Mouse (Mus musculus): ENCODE measurements around the gene Zdhhc16. TPM values are rescaled to one million over a fixed set of nuclear protein-coding genes. Genes with fewer than 3 reads are reported as not detected.
A peak's percentile ranks its signal among the peaks of the same experiment; 100 is the strongest.

Gene Zdhhc16
- polyA plus RNA-seq, 1 experiment from 2014 or later: 79.2 TPM

DNA sequence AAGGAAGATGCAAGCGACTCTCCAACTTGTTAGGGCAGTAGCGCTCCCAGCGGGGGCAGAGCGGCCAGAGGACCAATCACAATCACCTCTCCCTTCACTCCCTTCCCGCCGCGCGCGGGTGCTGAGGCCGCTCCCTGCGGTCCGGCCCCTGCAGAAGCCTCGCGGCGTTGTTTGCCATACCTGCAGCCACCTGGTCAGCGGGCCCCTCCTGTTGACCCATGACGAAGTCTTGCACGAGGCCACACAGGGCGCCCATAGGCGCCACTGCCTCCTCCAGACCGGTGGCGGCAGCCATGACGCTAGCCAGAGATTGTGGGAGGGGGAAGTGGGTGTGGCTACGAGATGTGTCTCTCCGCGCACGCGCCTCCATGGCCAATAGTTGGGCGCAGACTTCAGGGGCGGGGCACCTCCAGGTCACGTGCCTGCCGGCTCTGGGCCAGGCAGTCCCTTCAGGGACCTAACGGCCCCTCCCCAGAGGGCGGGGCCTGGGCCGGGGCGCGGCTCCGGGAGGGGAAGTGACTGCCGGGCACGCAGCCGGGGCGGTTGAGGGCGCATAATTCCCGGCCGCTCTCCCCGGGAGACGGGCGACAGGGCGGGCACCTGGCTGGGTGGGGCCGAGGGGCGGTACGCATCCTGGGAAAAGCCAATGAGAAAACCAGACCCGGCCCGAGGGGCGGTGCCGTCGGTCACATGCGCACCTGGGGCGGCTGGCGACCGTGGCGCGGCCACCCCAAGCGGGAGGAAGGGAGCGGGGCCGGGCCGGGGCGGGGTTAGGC, 47.7 kb downstream of the Zdhhc16 start, which contains the start of gene Mms19:
Gene Mms19 (minus strand): TSS at position 339 of the 776 bp plus-strand sequence.
- Histone ChIP-seq H3K9me3 (no peaks in the 10 kb centered on the region), H3K4me3 (peak within 1 kb of the TSS; percentile 92), H3K4me2 (replicated peaks) (peak within 1 kb of the TSS; percentile 100), H3K36me3 (no peaks in the 10 kb centered on the region), H3K27ac (no peak within 1 kb of the TSS; the same call in 1 of the 2 replicates), H3K4me1 (peaks cover 20% of the 10 kb centered on the region), H3K9ac (peak within 1 kb of the TSS; percentile 77), H3K27me3 (replicated peaks) (peaks cover 17% of the 10 kb centered on the region)
- under 1% methylated on average over 66 of the region's 68 CpGs for WGBS
- ATAC-seq (ENCODE audit: low FRiP score, low read depth): peak; percentile 96

DNA sequence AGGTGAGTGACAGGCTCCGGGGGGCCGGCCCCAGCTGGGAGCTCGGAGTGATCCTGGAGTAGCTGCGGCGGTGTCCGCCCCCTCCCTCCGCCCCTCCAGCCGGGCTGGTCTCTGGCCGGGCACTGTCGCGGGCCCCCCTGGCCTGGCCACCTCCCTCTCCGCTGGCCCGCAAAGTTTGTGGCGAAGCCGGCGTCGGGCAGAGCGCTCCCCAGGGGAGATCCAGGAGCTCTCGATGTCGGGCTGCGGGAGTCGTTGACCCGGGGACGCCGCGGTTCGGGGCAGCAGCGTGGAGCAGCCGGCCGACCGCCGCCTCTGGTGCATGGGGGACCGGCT, 48.3 kb downstream of the Zdhhc16 start, which contains the start of gene Ubtd1:
Gene Ubtd1 (plus strand): TSS at position 169 of the 333 bp plus-strand sequence.
- H3K27me3 ChIP-seq (replicated peaks): peaks cover 17% of the 10 kb centered on the region
- WGBS: under 1% methylated on average over 33 of the region's 33 CpGs
- H3K4me1 ChIP-seq: peaks cover 20% of the 10 kb centered on the region
- ATAC-seq (ENCODE audit: low FRiP score, low read depth): no peak
- peak within 1 kb of the TSS; percentile 100 for H3K4me2 ChIP-seq (replicated peaks)
- H3K9ac ChIP-seq: peak within 1 kb of the TSS; percentile 77
- H3K4me3 ChIP-seq: peak within 1 kb of the TSS; percentile 92
- no peak within 1 kb of the TSS; the same call in 1 of the 2 replicates for H3K27ac ChIP-seq
- H3K9me3 ChIP-seq: no peaks in the 10 kb centered on the region
- H3K36me3 ChIP-seq: no peaks in the 10 kb centered on the region

DNA sequence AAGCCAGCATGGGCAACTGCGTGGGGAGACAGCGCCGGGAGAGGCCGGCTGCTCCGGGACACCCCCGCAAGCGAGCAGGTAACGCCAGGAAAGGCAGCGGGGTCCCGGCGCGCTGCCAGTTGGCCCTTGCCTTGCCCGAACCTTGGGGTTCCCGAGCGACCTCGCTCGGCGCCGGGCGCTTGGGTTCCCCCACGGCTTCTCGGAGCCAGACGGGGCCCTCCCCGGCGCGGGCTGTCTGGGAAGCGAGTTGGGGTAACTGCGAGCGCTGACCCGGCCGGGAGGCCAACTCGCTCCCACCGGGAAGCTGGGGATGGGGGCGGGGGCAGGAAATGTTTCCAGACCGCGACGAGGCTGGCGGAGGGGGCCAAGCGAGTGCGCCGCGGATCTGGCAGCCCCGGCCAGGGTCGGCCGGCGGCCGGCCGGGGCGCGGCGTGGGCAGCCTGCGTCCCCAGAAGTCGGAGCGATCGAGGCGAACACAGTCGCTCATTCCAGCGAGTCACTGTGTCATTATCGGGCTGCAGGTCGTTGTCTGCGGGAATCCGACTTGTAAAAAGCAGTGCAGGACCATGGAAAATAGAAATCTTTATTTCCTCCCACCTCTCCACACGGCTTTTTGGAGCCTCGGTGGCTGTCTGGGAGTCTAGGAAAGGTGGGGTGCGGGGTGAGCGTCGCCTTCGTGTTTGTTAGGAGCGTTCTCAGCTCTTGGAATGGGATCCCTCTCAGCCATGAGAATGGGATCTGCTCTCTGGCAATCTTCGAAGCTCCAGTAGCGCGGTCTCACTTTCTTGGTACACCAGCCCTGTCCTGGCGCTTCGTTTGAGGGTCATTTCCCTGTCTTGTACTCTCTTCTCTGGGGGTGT, 48.9 kb downstream of the Zdhhc16 start:
- 0 out of 2 replicates have a peak, but pooled peaks have one; percentile 1 for ATAC-seq (ENCODE audit: low FRiP score, low read depth)
- Histone ChIP-seq H3K27ac (no peak overlapping the region), H3K27me3 (replicated peaks) (peaks cover 17% of the 10 kb centered on the region), H3K4me2 (replicated peaks) (peak overlapping the region; percentile 100), H3K4me1 (peaks cover 20% of the 10 kb centered on the region), H3K9ac (peak overlapping the region; percentile 66), H3K36me3 (no peaks in the 10 kb centered on the region), H3K9me3 (no peaks in the 10 kb centered on the region), H3K4me3 (peak overlapping the region; percentile 92)
- under 1% methylated on average over 74 of the region's 74 CpGs for WGBS

DNA sequence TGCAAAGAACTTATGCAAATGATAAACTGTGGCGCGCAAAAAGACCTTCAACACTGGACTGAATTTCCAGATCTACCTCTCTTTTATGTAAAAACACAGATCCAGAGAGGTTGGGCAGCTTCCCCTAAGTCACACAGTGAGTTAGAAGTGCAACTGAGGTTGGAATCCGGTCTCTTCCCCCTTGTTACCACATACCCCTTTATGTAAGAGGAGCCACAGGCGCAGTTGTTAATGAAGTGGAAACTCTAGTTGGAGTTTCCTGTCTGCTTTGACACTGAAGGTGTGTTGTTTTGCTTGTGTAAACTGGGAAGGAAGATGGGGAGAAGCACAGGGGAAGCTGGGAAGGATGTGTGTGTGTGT, 49.5 kb downstream of the Zdhhc16 start:
- H3K4me2 ChIP-seq (replicated peaks): peak overlapping the region; percentile 100
- peaks cover 17% of the 10 kb centered on the region for H3K27me3 ChIP-seq (replicated peaks)
- WGBS: 3% methylated on average over 4 of the region's 4 CpGs
- H3K36me3 ChIP-seq: no peaks in the 10 kb centered on the region
- no peak overlapping the region for H3K27ac ChIP-seq
- peak overlapping the region; percentile 92 for H3K4me3 ChIP-seq
- H3K4me1 ChIP-seq: peaks cover 16% of the 10 kb centered on the region
- ATAC-seq (ENCODE audit: low FRiP score, low read depth): no peak
- peak overlapping the region; percentile 66 for H3K9ac ChIP-seq
- H3K9me3 ChIP-seq: no peaks in the 10 kb centered on the region

DNA sequence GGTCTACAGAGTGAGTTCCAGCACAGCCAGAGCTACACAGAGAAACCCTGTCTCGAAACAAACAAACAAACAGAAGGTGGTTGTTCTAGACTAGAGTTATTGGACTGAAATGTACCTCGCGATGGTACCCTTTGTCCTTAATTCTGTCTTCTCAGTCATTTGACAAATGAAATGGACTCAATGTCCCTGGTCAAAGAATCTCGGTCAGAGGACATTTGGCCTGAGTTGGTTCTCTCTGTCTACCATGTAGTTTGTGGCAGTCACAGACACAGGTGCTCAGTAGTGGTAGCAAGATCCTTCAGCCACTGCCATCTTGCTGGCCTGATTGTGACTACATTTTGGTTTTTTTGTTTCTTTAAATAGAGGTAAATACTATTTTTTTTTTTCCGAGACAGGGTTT, 52.7 kb downstream of the Zdhhc16 start:
- H3K4me1 ChIP-seq: peaks cover 9% of the 10 kb centered on the region; the same call in 1 of the 2 replicates
- no peak overlapping the region for H3K27ac ChIP-seq
- H3K27me3 ChIP-seq (replicated peaks): peaks cover 17% of the 10 kb centered on the region
- H3K36me3 ChIP-seq: no peaks in the 10 kb centered on the region
- H3K4me3 ChIP-seq: no peak overlapping the region
- no peak for ATAC-seq (ENCODE audit: low FRiP score, low read depth)
- no peak overlapping the region for H3K4me2 ChIP-seq (replicated peaks)
- 90% methylated on average over 5 of the region's 5 CpGs for WGBS
- H3K9me3 ChIP-seq: no peaks in the 10 kb centered on the region
- no peak overlapping the region for H3K9ac ChIP-seq

DNA sequence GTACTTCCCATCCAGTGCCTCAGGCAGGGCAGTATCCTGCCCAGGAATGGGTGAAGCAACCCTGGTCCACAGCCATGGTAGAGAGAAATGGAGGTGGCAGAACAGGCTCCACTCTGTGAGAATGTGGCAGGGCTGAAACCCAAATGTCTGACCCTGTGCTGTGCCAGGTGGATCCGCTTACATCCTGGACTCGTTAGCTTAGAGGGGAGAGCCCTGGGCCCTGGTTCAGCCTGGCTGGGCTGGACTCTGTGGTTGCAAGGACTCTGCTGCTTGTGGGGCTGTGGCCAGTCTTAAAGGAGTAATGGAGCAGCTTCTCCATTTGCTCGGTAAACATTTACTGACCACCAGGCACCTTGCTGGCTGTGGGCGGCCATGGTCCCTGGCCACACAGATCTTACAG, 53.9 kb downstream of the Zdhhc16 start:
- Histone ChIP-seq H3K36me3 (no peaks in the 10 kb centered on the region), H3K27me3 (replicated peaks) (peaks cover 17% of the 10 kb centered on the region), H3K27ac (no peak overlapping the region), H3K9me3 (no peaks in the 10 kb centered on the region), H3K4me1 (peaks cover 4% of the 10 kb centered on the region; the same call in 1 of the 2 replicates), H3K4me2 (replicated peaks) (no peak overlapping the region), H3K4me3 (no peak overlapping the region), H3K9ac (no peak overlapping the region)
- ATAC-seq (ENCODE audit: low FRiP score, low read depth): no peak
- 88% methylated on average over 4 of the region's 4 CpGs for WGBS

DNA sequence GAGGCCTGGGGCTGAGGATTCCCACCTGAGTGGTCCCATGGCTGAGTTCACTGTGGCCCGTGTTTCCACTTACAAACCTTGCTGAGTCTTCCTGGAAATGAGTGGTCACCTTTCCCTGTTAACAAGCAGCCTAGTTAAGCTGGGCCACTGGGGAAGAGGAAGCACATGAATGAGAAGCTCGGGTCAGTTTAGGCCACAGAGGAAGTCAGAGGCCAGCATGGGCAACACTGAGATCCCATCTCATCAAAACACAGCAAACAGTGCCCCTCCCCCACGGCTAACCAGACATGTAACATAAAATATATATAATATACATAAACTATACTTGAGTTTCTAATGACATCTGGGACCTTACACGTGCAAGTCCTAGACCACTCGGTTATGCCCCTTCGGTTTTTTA, 56.5 kb downstream of the Zdhhc16 start:
- Histone ChIP-seq H3K9ac (no peak overlapping the region), H3K9me3 (no peaks in the 10 kb centered on the region), H3K27me3 (replicated peaks) (no peaks in the 10 kb centered on the region), H3K36me3 (no peaks in the 10 kb centered on the region), H3K4me2 (replicated peaks) (no peak overlapping the region), H3K27ac (no peak overlapping the region), H3K4me1 (no peaks in the 10 kb centered on the region; the same call in 1 of the 2 replicates), H3K4me3 (no peak overlapping the region)
- 90% methylated on average over 6 of the region's 6 CpGs for WGBS
- no peak for ATAC-seq (ENCODE audit: low FRiP score, low read depth)

DNA sequence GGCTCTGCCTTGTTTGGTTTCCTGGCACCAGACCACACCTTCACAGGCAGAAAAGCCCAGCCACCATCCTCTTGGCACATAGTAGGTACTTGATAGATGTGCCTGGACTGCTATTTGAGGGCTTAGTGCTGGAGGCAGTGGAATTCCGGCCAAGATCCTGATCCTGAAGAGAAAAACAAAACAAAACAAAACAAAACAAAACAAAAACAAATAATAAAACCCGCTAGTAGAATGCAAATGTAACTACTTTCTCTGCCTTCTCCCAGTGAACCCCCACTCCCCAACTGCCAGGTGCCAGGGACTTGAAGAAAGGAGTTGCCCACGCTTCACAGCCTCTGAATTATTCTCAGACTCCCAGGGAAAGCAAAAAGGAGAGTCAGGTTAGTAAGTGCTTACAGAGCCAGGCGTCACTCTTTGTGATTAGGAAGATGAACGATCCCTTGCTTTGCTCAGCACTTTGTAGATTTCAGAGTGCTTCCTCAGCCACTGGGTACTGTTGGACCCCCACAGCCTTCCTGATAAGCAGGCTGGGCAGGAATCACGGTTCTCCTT, 58.7 kb downstream of the Zdhhc16 start:
- no peaks in the 10 kb centered on the region; the same call in 1 of the 2 replicates for H3K4me1 ChIP-seq
- H3K9me3 ChIP-seq: no peaks in the 10 kb centered on the region
- H3K4me3 ChIP-seq: no peak overlapping the region
- no peaks in the 10 kb centered on the region for H3K36me3 ChIP-seq
- WGBS: 34% methylated on average over 6 of the region's 6 CpGs
- no peaks in the 10 kb centered on the region for H3K27me3 ChIP-seq (replicated peaks)
- H3K27ac ChIP-seq: no peak overlapping the region
- H3K9ac ChIP-seq: no peak overlapping the region
- no peak for ATAC-seq (ENCODE audit: low FRiP score, low read depth)
- H3K4me2 ChIP-seq (replicated peaks): no peak overlapping the region

DNA sequence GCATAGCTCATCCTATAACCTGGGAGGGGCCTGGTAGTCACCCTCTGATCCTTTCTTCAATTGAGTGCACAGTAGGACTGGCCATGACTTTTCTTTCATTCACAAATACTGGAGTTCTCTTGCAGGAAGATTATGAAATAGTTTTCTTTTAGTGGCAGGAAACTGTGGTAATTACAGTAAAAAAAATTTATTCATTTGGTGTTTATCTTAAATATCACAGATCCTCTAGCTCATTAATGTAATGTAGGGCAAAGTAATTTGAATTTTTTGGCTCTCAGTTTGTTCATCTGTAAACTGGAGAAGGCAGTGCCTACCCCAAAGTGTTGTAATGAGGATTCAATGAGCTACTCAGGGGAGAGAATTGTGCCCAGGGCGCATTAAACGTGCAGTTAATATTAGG, 59.7 kb downstream of the Zdhhc16 start:
- H3K4me2 ChIP-seq (replicated peaks): no peak overlapping the region
- WGBS: 86% methylated on average over 2 of the region's 2 CpGs
- H3K36me3 ChIP-seq: no peaks in the 10 kb centered on the region
- ATAC-seq (ENCODE audit: low FRiP score, low read depth): no peak
- no peak overlapping the region for H3K4me3 ChIP-seq
- H3K4me1 ChIP-seq: no peaks in the 10 kb centered on the region; the same call in 1 of the 2 replicates
- no peak overlapping the region for H3K27ac ChIP-seq
- no peaks in the 10 kb centered on the region for H3K27me3 ChIP-seq (replicated peaks)
- no peaks in the 10 kb centered on the region for H3K9me3 ChIP-seq
- no peak overlapping the region for H3K9ac ChIP-seq

DNA sequence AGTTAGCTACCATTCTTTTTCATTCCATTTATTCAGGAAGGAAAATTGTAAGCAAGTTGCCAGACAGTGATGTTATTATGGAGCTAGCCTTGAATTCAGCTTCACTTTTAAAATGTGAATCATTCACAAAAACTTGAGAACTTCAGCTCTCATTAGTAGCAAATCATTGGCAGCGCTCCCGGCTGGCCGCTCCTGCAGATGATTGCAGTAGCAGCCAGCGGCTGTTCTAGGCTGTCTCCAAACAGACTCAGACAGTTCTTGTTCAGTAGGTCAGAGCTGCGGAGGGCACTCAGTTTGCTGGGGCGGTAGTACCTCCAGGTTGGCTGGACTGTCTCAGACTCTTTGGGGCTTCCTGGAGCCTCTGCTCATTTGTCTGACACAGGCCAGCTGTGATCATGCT, 60.2 kb downstream of the Zdhhc16 start:
- Histone ChIP-seq H3K9ac (no peak overlapping the region), H3K27ac (no peak overlapping the region), H3K27me3 (replicated peaks) (no peaks in the 10 kb centered on the region), H3K36me3 (no peaks in the 10 kb centered on the region), H3K4me1 (no peaks in the 10 kb centered on the region; the same call in 1 of the 2 replicates), H3K4me3 (no peak overlapping the region), H3K4me2 (replicated peaks) (no peak overlapping the region), H3K9me3 (no peaks in the 10 kb centered on the region)
- WGBS: 88% methylated on average over 6 of the region's 6 CpGs
- no peak for ATAC-seq (ENCODE audit: low FRiP score, low read depth)

Measured in neural tube, embryonic 12.5 days (tissue).